Mouse (Mus musculus) CD4-positive, CD25-positive, alpha-beta regulatory T cell (primary cell): ENCODE data around the gene Olfr680-ps1. TPM values are rescaled to one million over a fixed set of nuclear protein-coding genes. Genes with fewer than 3 reads are reported as not detected.

Experiments
- polyA plus RNA-seq: library from polyadenylated mRNA; unstranded; fragments of 100-300 nt; shearing (Covaris generic); gene quantifications from one replicate; pipeline ENCODE4 v1.2.1, GENCODE M21; 2017

Olfr680-ps1 gene
- polyA plus RNA-seq: not detected

DNA sequence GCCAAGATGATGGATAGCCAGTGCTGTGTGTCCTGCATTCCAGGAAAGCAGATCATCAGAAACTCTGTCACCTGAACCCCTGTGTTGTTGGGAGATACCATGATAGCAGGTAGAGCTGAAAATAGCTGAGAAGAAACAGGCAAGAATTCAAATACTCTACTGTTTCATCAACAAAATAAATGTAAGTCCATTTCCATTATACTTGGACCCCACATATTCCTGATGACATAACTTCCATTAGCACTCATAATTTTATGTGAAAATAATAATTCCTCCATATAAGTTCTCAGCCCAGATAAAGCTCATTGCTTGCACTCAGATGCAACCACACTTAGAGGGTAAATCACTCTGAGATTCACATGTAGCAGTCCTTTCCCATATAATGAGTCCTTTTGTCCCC is at the start of gene Olfr680-ps1:
Gene Olfr680-ps1, minus strand, starts transcription at position 101 of the 400 bp plus-strand sequence.

DNA sequence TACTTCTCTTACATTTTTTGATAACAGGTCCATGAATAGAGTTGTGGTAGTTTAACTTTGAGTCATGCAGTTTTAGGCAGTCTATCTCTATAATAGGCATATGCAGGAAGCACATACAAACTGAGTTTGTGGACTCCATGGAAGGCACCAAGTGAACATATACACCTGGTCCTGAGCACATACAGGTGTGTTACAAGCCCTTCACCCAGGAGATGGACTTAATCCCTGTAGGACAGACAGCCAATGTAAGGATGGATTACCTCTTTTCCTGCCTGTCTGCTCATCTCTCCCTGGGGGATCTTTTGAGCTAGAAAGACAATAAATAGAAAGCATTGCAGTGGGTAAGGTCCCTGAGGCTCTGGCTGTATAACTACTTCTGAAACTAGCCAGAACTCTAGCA is 23.9 kb upstream of the Olfr680-ps1 start, which contains the start of gene Olfr681:
Gene Olfr681, plus strand, starts transcription at position 301 of the 400 bp plus-strand sequence.

DNA sequence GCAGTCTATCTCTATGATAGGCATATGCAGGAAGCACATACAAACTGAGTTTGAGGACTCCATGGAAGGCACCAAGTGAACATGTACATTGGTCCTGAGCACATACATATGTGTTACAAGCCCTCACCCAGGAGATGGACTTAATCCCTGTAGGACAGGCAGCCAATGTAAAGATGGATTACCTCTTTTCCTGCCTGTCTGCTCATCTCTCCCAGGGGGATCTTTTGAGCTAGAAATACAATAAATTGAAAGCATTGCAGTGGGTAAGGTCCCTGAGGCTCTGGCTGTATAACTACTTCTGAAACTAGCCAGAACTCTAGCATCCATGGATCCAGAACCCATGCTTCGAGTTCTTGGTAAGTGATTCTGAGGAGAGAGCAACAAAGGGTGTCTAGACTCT is 11.7 kb downstream of the Olfr680-ps1 start, which contains the start of gene Olfr679:
Gene Olfr679, plus strand, starts transcription at position 301 of the 400 bp plus-strand sequence.

DNA sequence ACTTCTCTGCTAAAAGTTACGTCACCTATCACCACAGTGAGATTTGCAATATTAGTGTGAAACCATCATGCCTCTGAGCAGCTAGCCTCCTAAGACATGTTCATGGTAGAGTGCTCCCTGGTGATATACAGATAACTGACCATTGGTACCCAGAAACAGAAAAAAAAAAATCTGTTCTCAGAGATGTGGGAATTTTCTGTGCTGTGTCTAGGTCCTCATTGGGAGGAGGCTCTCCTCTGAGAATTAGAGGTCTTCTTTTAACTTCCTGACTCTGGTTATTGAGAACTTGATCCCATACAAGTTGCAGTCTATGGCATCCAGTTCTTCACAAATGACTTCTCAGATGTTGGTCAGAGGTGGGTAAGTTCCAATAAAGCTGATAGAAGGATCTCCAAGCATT is 28.4 kb downstream of the Olfr680-ps1 start, which contains the start of gene Olfr678:
Gene Olfr678, plus strand, starts transcription at position 301 of the 400 bp plus-strand sequence.

Other genes starting within 250 kb of the Olfr680-ps1 start
- gene Usp17la, start 235.8 kb downstream of the Olfr680-ps1 start, polyA plus RNA-seq: 0.14 TPM
- not detected for gene Olfr665, start 214.8 kb downstream of the Olfr680-ps1 start, polyA plus RNA-seq
- gene Olfr666, start 196.9 kb downstream of the Olfr680-ps1 start, polyA plus RNA-seq: not detected
- not detected for gene Olfr667, start 171.3 kb downstream of the Olfr680-ps1 start, polyA plus RNA-seq
- gene Olfr668, start 164.8 kb downstream of the Olfr680-ps1 start, polyA plus RNA-seq: not detected
- not detected for gene Olfr669, start 158.6 kb downstream of the Olfr680-ps1 start, polyA plus RNA-seq
- not detected for gene Olfr670, start 130.2 kb downstream of the Olfr680-ps1 start, polyA plus RNA-seq
- 0.13 TPM for gene Olfr671, start 113.7 kb downstream of the Olfr680-ps1 start, polyA plus RNA-seq
- not detected for gene Olfr672, start 90.8 kb downstream of the Olfr680-ps1 start, polyA plus RNA-seq
- gene Olfr675, start 64.4 kb downstream of the Olfr680-ps1 start, polyA plus RNA-seq: 0.08 TPM
- not detected for gene Olfr676, start 60.1 kb downstream of the Olfr680-ps1 start, polyA plus RNA-seq
- not detected for gene Olfr677, start 41.4 kb downstream of the Olfr680-ps1 start, polyA plus RNA-seq
- gene Olfr678, start 28.3 kb downstream of the Olfr680-ps1 start, polyA plus RNA-seq: not detected
- gene Olfr679, start 11.6 kb downstream of the Olfr680-ps1 start, polyA plus RNA-seq: not detected
- gene Olfr681, start 24.0 kb upstream of the Olfr680-ps1 start, polyA plus RNA-seq: not detected
- gene Olfr683, start 54.2 kb upstream of the Olfr680-ps1 start, polyA plus RNA-seq: not detected
- gene Olfr684, start 70.8 kb upstream of the Olfr680-ps1 start, polyA plus RNA-seq: not detected
- not detected for gene Olfr685, start 93.2 kb upstream of the Olfr680-ps1 start, polyA plus RNA-seq
- gene Olfr686, start 114.7 kb upstream of the Olfr680-ps1 start, polyA plus RNA-seq: not detected
- not detected for gene Olfr688, start 195.3 kb upstream of the Olfr680-ps1 start, polyA plus RNA-seq
- gene Olfr689, start 218.3 kb upstream of the Olfr680-ps1 start, polyA plus RNA-seq: 0.05 TPM
- gene Olfr690, start 241.3 kb upstream of the Olfr680-ps1 start, polyA plus RNA-seq: not detected
- not detected for gene Olfr691, start 249.5 kb upstream of the Olfr680-ps1 start, polyA plus RNA-seq